Comparison of ENCODE assay signal across 15 mouse cellular contexts in the genomic region with DNA sequence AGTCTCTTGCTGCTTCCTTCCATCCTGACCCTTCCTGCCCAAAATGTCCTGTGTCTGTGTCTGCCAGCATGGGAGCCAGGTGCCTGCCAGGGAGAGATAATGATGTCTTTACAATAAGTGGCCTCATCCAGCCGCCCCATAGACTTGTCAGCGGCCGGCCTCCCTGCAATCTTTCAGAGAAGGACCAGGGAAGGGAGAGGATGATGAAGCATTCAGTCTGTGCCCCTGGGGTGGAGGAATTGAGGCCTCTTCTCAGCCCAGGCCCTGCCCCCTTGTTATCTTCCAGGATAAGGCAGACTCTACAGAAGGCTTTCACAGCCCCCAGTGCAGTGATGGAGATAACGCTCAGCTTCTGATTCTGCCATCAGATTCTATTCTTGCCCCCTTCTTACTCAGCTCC. TPM values are rescaled to one million over a fixed set of nuclear protein-coding genes. Genes with fewer than 3 reads are reported as not detected.
A peak's percentile ranks its signal among the peaks of the same experiment; 100 is the strongest.
DNase-seq lines count a peak whose midpoint lies in the region; ATAC-seq and TF ChIP-seq lines count a peak whose summit lies in the region.
"Had no signal": no experiment of that assay in that cellular context is flagged by ENCODE, and none has a peak within 500 bp of the region (broad histone marks: within the 10 kb centered on the region; RNA-seq: fewer than 3 reads in every experiment).

No protein-coding gene starts in this region.

- no peaks in the 10 kb centered on the region for H3K9me3 ChIP-seq in stomach, embryonic 14.5 days (ENCODE audit: control insufficient read depth, low read depth, low read length)
- no peaks in the 10 kb centered on the region for H3K9me3 ChIP-seq in stomach, postnatal 0 days (ENCODE audit: control insufficient read depth, low read length)
- H3K9me3 ChIP-seq in hindbrain, embryonic 15.5 days, result no peaks in the 10 kb centered on the region
- H3K9me3 ChIP-seq: limb, embryonic 15.5 days had no signal

- no peak overlapping the region for H3K4me2 ChIP-seq in stomach, embryonic 14.5 days (replicated peaks; ENCODE audit: low read depth, low read length)
- H3K4me2 ChIP-seq in stomach, postnatal 0 days (replicated peaks; ENCODE audit: low read depth), result no peak overlapping the region
- no peak overlapping the region for H3K4me2 ChIP-seq in hindbrain, embryonic 15.5 days
- H3K4me2 ChIP-seq: limb, embryonic 15.5 days had no signal

- no peak for TF ChIP-seq CTCF in stomach, postnatal 0 days (IDR thresholded peaks at IDR 0.05; ENCODE audit: low read depth)

- H3K4me1 ChIP-seq in stomach, embryonic 14.5 days (ENCODE audit: control insufficient read depth, insufficient read depth, low read length), result no peaks in the 10 kb centered on the region
- no peaks in the 10 kb centered on the region for H3K4me1 ChIP-seq in stomach, postnatal 0 days (replicated peaks; ENCODE audit: control insufficient read depth, insufficient read depth)
- peaks cover 28% of the 10 kb centered on the region for H3K4me1 ChIP-seq in hindbrain, embryonic 15.5 days (replicated peaks)

- no peaks in the 10 kb centered on the region for H3K27me3 ChIP-seq in stomach, embryonic 14.5 days (ENCODE audit: control insufficient read depth, insufficient read depth, low read length)
- no peaks in the 10 kb centered on the region for H3K27me3 ChIP-seq in stomach, postnatal 0 days (ENCODE audit: control insufficient read depth, insufficient read depth, low read length)
- H3K27me3 ChIP-seq in hindbrain, embryonic 15.5 days, result no peaks in the 10 kb centered on the region
- H3K27me3 ChIP-seq: limb, embryonic 15.5 days had no signal

- H3K27ac ChIP-seq in stomach, embryonic 14.5 days (ENCODE audit: low read length), result no peak overlapping the region
- no peak overlapping the region for H3K27ac ChIP-seq in stomach, postnatal 0 days (replicated peaks)
- peak overlapping the region; percentile 63 for H3K27ac ChIP-seq in hindbrain, embryonic 15.5 days (replicated peaks)
- H3K27ac ChIP-seq: limb, embryonic 15.5 days had no signal

- ATAC-seq in stomach, embryonic 14.5 days (ENCODE audit: insufficient number of reproducible peaks, insufficient read depth, low FRiP score, low read depth), result peak; percentile 49; the same call in 1 of the 2 replicates
- no peak for ATAC-seq in stomach, postnatal 0 days (ENCODE audit: low FRiP score, low TSS enrichment)
- no peak for ATAC-seq in hindbrain, embryonic 15.5 days (ENCODE audit: low FRiP score, low read depth)
- ATAC-seq in megakaryocyte-erythroid progenitor cell, adult 5-6 weeks (replicated peaks; ENCODE audit: low FRiP score, low TSS enrichment, poor library complexity, severe bottlenecking), result peak; percentile 71
- no peak for ATAC-seq in granulocyte monocyte progenitor cell, adult 5-6 weeks (replicated peaks; ENCODE audit: poor library complexity, severe bottlenecking)

- TF ChIP-seq EP300 in stomach, postnatal 0 days (optimal IDR thresholded peaks at IDR 0.05), result no peak

- H3K36me3 ChIP-seq in stomach, embryonic 14.5 days (ENCODE audit: control insufficient read depth, insufficient read depth, low read length), result peaks cover 13% of the 10 kb centered on the region
- peaks cover 12% of the 10 kb centered on the region; the same call in 1 of the 2 replicates for H3K36me3 ChIP-seq in stomach, postnatal 0 days (ENCODE audit: control insufficient read depth, insufficient read depth, low read length)
- peaks cover 7% of the 10 kb centered on the region for H3K36me3 ChIP-seq in hindbrain, embryonic 15.5 days

- 75% methylated on average over 4 of the region's 4 CpGs for WGBS in stomach, embryonic 14.5 days
- WGBS in stomach, postnatal 0 days, result 86% methylated on average over 4 of the region's 4 CpGs
- WGBS in hindbrain, embryonic 15.5 days, result 37% methylated on average over 4 of the region's 4 CpGs

- no peak overlapping the region for H3K4me3 ChIP-seq in stomach, embryonic 14.5 days (ENCODE audit: low read depth, low read length)
- H3K4me3 ChIP-seq in stomach, postnatal 0 days (ENCODE audit: low read depth, low read length), result no peak overlapping the region
- no peak overlapping the region for H3K4me3 ChIP-seq in hindbrain, embryonic 15.5 days
- H3K4me3 ChIP-seq: limb, embryonic 15.5 days had no signal

- no peak for DNase-seq in stomach, postnatal 0 days (ENCODE audit: low spot score)
- DNase-seq in lung, postnatal 36 days, result no peak
- no peak for DNase-seq in left cerebral cortex, adult 8-10 months (ENCODE audit: low spot score in 2 of 2)
- DNase-seq: adrenal gland, adult 8-10 months; cerebellum, adult 9-11 months; heart, postnatal 14 days had no signal

- no peak overlapping the region for H3K9ac ChIP-seq in stomach, embryonic 14.5 days (replicated peaks; ENCODE audit: low read depth, low read length)
- no peak overlapping the region for H3K9ac ChIP-seq in stomach, postnatal 0 days (ENCODE audit: low read length)
- no peak overlapping the region for H3K9ac ChIP-seq in hindbrain, embryonic 15.5 days
- H3K9ac ChIP-seq: limb, embryonic 15.5 days had no signal

RNA-seq across cellular contexts. Expression of a gene that starts 17.3 kb away (rescaled TPM):
- polyA plus RNA-seq in stomach, embryonic 14.5 days (2014; fragmentation: Nextera tagmentation; extraction: Ambion mirVana), result 23.1 and 30.7 TPM in 2 replicates
- polyA plus RNA-seq in stomach, postnatal 0 days (2015; fragmentation: Nextera tagmentation; extraction: Ambion mirVana), result 11.6 and 15.1 TPM in 2 replicates
- polyA plus RNA-seq in hindbrain, embryonic 15.5 days (2015; fragmentation: Nextera tagmentation; extraction: Ambion mirVana), result 22.9 and 23.0 TPM in 2 replicates
- total RNA-seq in megakaryocyte-erythroid progenitor cell, adult 5-6 weeks (2014; fragmentation: Nextera tagmentation), result 31.4 and 41.8 TPM in 2 replicates
- 57.6 and 58.8 TPM in 2 replicates for total RNA-seq in megakaryocyte-erythroid progenitor cell, adult 5-6 weeks (2017)
- 30.0 and 48.8 TPM in 2 replicates for total RNA-seq in granulocyte monocyte progenitor cell, adult 5-6 weeks (2014; fragmentation: Nextera tagmentation)
- 30.2 and 39.0 TPM in 2 replicates for total RNA-seq in granulocyte monocyte progenitor cell, adult 5-6 weeks (2017)
- total RNA-seq in left cerebral cortex, adult 8-10 months (2022), result 10 to 100 TPM; 34.9 to 45.5 (median 39.6) TPM

RNA-seq across cellular contexts. Expression of a gene that starts 27.9 kb away (rescaled TPM):
- not detected in 2 replicates for polyA plus RNA-seq in stomach, embryonic 14.5 days (2014; fragmentation: Nextera tagmentation; extraction: Ambion mirVana)
- polyA plus RNA-seq in stomach, postnatal 0 days (2015; fragmentation: Nextera tagmentation; extraction: Ambion mirVana), result not detected in 2 replicates
- 0.14 TPM in 1 of 2 replicates, not detected in the other for polyA plus RNA-seq in hindbrain, embryonic 15.5 days (2015; fragmentation: Nextera tagmentation; extraction: Ambion mirVana)
- not detected in 2 replicates for total RNA-seq in megakaryocyte-erythroid progenitor cell, adult 5-6 weeks (2014; fragmentation: Nextera tagmentation)
- total RNA-seq in megakaryocyte-erythroid progenitor cell, adult 5-6 weeks (2017), result not detected in 2 replicates
- not detected in 2 replicates for total RNA-seq in granulocyte monocyte progenitor cell, adult 5-6 weeks (2014; fragmentation: Nextera tagmentation)
- total RNA-seq in granulocyte monocyte progenitor cell, adult 5-6 weeks (2017), result not detected in 2 replicates
- total RNA-seq in left cerebral cortex, adult 8-10 months (2022), result under 1 TPM in 3 of 4 experiments, not detected in 1; 0.21 to 0.53 (median 0.35) TPM
- total RNA-seq: adrenal gland, adult 8-10 months; heart, postnatal 14 days; neutrophil, adult 5-6 weeks had no signal
- polyA plus RNA-seq: forebrain, embryonic 11.5 days; large intestine, adult 2 months; limb, embryonic 15.5 days; spleen, adult 2 months had no signal

RNA-seq across cellular contexts. Expression of a gene that starts 28.4 kb away (rescaled TPM):
- 12.1 and 12.8 TPM in 2 replicates for polyA plus RNA-seq in stomach, embryonic 14.5 days (2014; fragmentation: Nextera tagmentation; extraction: Ambion mirVana)
- polyA plus RNA-seq in stomach, postnatal 0 days (2015; fragmentation: Nextera tagmentation; extraction: Ambion mirVana), result 7.5 and 8.1 TPM in 2 replicates
- 5.2 and 5.9 TPM in 2 replicates for polyA plus RNA-seq in hindbrain, embryonic 15.5 days (2015; fragmentation: Nextera tagmentation; extraction: Ambion mirVana)
- 7.0 and 9.8 TPM in 2 replicates for total RNA-seq in megakaryocyte-erythroid progenitor cell, adult 5-6 weeks (2014; fragmentation: Nextera tagmentation)
- total RNA-seq in megakaryocyte-erythroid progenitor cell, adult 5-6 weeks (2017), result 14.2 and 19.3 TPM in 2 replicates
- 6.0 and 6.3 TPM in 2 replicates for total RNA-seq in granulocyte monocyte progenitor cell, adult 5-6 weeks (2014; fragmentation: Nextera tagmentation)
- 2.6 and 6.2 TPM in 2 replicates for total RNA-seq in granulocyte monocyte progenitor cell, adult 5-6 weeks (2017)
- 1 to 10 TPM; 5.0 to 7.3 (median 6.1) TPM for total RNA-seq in left cerebral cortex, adult 8-10 months (2022)

RNA-seq across cellular contexts. Expression of a gene that starts 34.2 kb away (rescaled TPM):
- not detected in 2 replicates for polyA plus RNA-seq in stomach, embryonic 14.5 days (2014; fragmentation: Nextera tagmentation; extraction: Ambion mirVana)
- polyA plus RNA-seq in stomach, postnatal 0 days (2015; fragmentation: Nextera tagmentation; extraction: Ambion mirVana), result not detected in 2 replicates
- polyA plus RNA-seq in hindbrain, embryonic 15.5 days (2015; fragmentation: Nextera tagmentation; extraction: Ambion mirVana), result 0.27 and 0.42 TPM in 2 replicates
- total RNA-seq in megakaryocyte-erythroid progenitor cell, adult 5-6 weeks (2014; fragmentation: Nextera tagmentation), result not detected in 2 replicates
- not detected in 2 replicates for total RNA-seq in megakaryocyte-erythroid progenitor cell, adult 5-6 weeks (2017)
- total RNA-seq in granulocyte monocyte progenitor cell, adult 5-6 weeks (2014; fragmentation: Nextera tagmentation), result not detected in 2 replicates
- total RNA-seq in granulocyte monocyte progenitor cell, adult 5-6 weeks (2017), result not detected in 2 replicates
- under 1 TPM; 0.38 to 0.56 (median 0.54) TPM for total RNA-seq in left cerebral cortex, adult 8-10 months (2022)
- total RNA-seq: adrenal gland, adult 8-10 months; heart, postnatal 14 days; neutrophil, adult 5-6 weeks had no signal
- polyA plus RNA-seq: forebrain, embryonic 11.5 days; large intestine, adult 2 months; limb, embryonic 15.5 days; spleen, adult 2 months had no signal

Comparison
In these comparisons a context has a peak if more than half of its experiments do, and no peak if none do; other contexts are left out.
1. ATAC-seq: peak in stomach, embryonic 14.5 days (single experiment) and megakaryocyte-erythroid progenitor cell, adult 5-6 weeks (single experiment); none in stomach, postnatal 0 days (single experiment), hindbrain, embryonic 15.5 days (single experiment) and granulocyte monocyte progenitor cell, adult 5-6 weeks (single experiment).